Mouse (Mus musculus): Measurements from ENCODE around the gene Adgrd1.

DNA sequence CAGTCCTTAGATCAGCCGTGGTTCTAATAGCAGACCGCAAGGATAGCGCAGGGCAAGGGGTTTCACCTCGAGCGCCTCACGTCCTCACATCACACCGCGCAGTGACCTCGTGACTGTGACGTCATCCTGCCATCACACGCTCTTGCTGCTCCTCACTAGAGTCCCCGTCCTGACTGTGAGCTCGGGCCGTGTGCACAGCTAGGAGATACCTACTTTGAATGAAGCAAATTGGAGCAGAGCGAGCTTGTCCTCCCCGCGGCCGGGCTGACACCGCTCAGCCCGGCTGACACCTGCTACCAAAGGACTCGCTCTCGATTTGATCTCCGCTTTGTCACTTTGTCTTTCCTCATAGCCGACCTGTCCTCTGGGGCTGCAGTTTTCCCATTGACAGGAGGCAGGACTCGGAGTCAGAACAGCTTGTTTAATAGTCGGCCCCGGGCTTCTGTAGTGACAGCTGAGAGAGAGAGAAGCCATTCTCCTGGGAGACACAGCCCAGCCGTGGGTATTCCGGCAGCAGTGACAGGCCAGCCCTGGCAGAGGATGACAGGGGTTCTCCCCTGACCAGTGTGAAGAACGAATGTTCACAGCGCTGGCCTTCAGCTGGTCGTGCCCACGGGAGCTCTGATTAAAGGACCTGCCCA is 129.4 kb downstream of the Adgrd1 start:
- TF ChIP-seq FLI1 (IDR thresholded peaks at IDR 0.05; ENCODE audit: low read length) (no peak), GATA1 (IDR thresholded peaks at IDR 0.05; ENCODE audit: borderline replicate concordance, low read length) (no peak)

All from megakaryocyte, embryonic 14.5 days (primary cell).